Mouse (Mus musculus): Measurements from ENCODE around the gene Atp4a.
"Not testable (repeated sequence)": the region's sequence is repeated elsewhere in the genome, so short reads cannot be mapped to it uniquely, and the experiment has no call there.

The Atp4a gene

GRCm38 (mm10) chr7:30729396-30730063 is 17.5 kb downstream of the Atp4a start, which contains the start of gene Tmem147:
TSS of gene Tmem147 (minus strand) at chr7:30729540.
- peak; percentile 96 for DNase-seq (ENCODE audit: low read depth, low spot score)

GRCm38 (mm10) chr7:30730064-30730722 is 18.2 kb downstream of the Atp4a start:
- not testable (repeated sequence) for DNase-seq (ENCODE audit: low read depth, low spot score)

GRCm38 (mm10) chr7:30736211-30736610 is 24.2 kb downstream of the Atp4a start:
- no peak for DNase-seq (ENCODE audit: low read depth, low spot score)

GRCm38 (mm10) chr7:30742570-30742969 is 30.6 kb downstream of the Atp4a start:
- not testable (repeated sequence) for DNase-seq (ENCODE audit: low read depth, low spot score)

- DNase-seq (ENCODE audit: low read depth, low spot score), result not testable (repeated sequence)
These were observed 31.6 kb downstream of the Atp4a start, which contains the start of gene Gapdhs for GRCm38 (mm10) chr7:30743617-30744016. TSS of gene Gapdhs (minus strand) at chr7:30743681.

- no peak for DNase-seq (ENCODE audit: low read depth, low spot score)
These were observed 32.1 kb downstream of the Atp4a start for GRCm38 (mm10) chr7:30744022-30744598.

- no peak for DNase-seq (ENCODE audit: low read depth, low spot score)
These were observed 35.7 kb downstream of the Atp4a start for GRCm38 (mm10) chr7:30747525-30748204.

GRCm38 (mm10) chr7:30749824-30750606 is 38.0 kb downstream of the Atp4a start:
- DNase-seq (ENCODE audit: low read depth, low spot score), result no peak

GRCm38 (mm10) chr7:30751086-30751669 is 39.2 kb downstream of the Atp4a start, which contains the start of gene Sbsn:
TSS of gene Sbsn (plus strand) at chr7:30751471.
- DNase-seq (ENCODE audit: low read depth, low spot score), result no peak

- no peak for DNase-seq (ENCODE audit: low read depth, low spot score)
These were observed 45.0 kb downstream of the Atp4a start for GRCm38 (mm10) chr7:30757001-30757400.

GRCm38 (mm10) chr7:30758853-30759252 is 46.8 kb downstream of the Atp4a start:
- DNase-seq (ENCODE audit: low read depth, low spot score), result peak; percentile 23

GRCm38 (mm10) chr7:30761769-30762352 is 49.9 kb downstream of the Atp4a start:
- no peak for DNase-seq (ENCODE audit: low read depth, low spot score)

GRCm38 (mm10) chr7:30763456-30763855 is 51.4 kb downstream of the Atp4a start, which contains the start of gene Dmkn:
TSS of gene Dmkn (plus strand) at chr7:30763756.
- no peak for DNase-seq (ENCODE audit: low read depth, low spot score)

- DNase-seq (ENCODE audit: low read depth, low spot score), result no peak
These were observed 53.2 kb downstream of the Atp4a start for GRCm38 (mm10) chr7:30765173-30765572.

GRCm38 (mm10) chr7:30766408-30766807 is 54.4 kb downstream of the Atp4a start:
- no peak for DNase-seq (ENCODE audit: low read depth, low spot score)

- no peak for DNase-seq (ENCODE audit: low read depth, low spot score)
These were observed 57.2 kb downstream of the Atp4a start for GRCm38 (mm10) chr7:30769236-30769635.
